Mouse (Mus musculus) spleen, adult 2 months (tissue): ENCODE measurements around the gene Gm20388. TPM values are rescaled to one million over a fixed set of nuclear protein-coding genes. Genes with fewer than 3 reads are reported as not detected.

Source experiments
- DNase-seq, 2 experiments: peaks; one replicate each; pipeline versions ENCODE4 v3.0.0 to v3.0.0-alpha.2; 2012 to 2021; ENCODE audit warnings: low spot score in 2 of 2, low read depth in 1 of 2
- H3K27ac ChIP-seq: fragments of 200-500 bp; 2 replicates; pipeline ENCODE4 v1.5.1; 2012; ENCODE audit warnings: low read length, inconsistent platforms; ENCODE audit not compliant: insufficient read depth
- H3K27me3 ChIP-seq: fragments of 200-500 bp; 2 replicates; pipeline ENCODE4 v1.6.1; 2012; ENCODE audit warnings: mild to moderate bottlenecking, moderate library complexity, low read length, inconsistent platforms; ENCODE audit not compliant: control insufficient read depth, insufficient read depth
- H3K36me3 ChIP-seq: fragments of 200-500 bp; 2 replicates; pipeline ENCODE4 v1.6.1; 2012; ENCODE audit warnings: mild to moderate bottlenecking, low read length, inconsistent platforms; ENCODE audit not compliant: control insufficient read depth, insufficient read depth
- H3K4me1 ChIP-seq: fragments of 200-500 bp; 2 replicates; pipeline ENCODE4 v1.6.1; 2011; ENCODE audit warnings: inconsistent platforms; ENCODE audit not compliant: control insufficient read depth, insufficient read depth, insufficient read length
- H3K4me3 ChIP-seq: fragments of 200-500 bp; 2 replicates; pipeline ENCODE4 v1.5.1; 2011; ENCODE audit warnings: mild to moderate bottlenecking, inconsistent platforms; ENCODE audit not compliant: insufficient read depth, insufficient read length; ENCODE audit errors: extremely low read depth
- CTCF ChIP-seq: fragments of 200-500 bp; IDR thresholded peaks from 2 replicates; pipeline ENCODE4 v1.5.1; 2011; ENCODE audit warnings: mild to moderate bottlenecking, inconsistent platforms; ENCODE audit not compliant: insufficient read depth, insufficient read length, insufficient replicate concordance; ENCODE audit errors: extremely low read depth
- POLR2A ChIP-seq: fragments of 200-500 bp; IDR thresholded peaks from 2 replicates; pipeline ENCODE4 v1.6.1; 2011; ENCODE audit warnings: low read depth, low read length, inconsistent platforms
- WGBS: fragments of 180-500 bp; shearing (Covaris S2); methylation state at CpG from one replicate; pipeline ENCODE4 v1.1.7; 2018; 5-methylcytosine and 5-hydroxymethylcytosine counted together
- polyA plus RNA-seq: library from polyadenylated mRNA; depleted of rRNA; stranded (reverse); fragments of >200 nt; gene quantifications from 2 replicates; pipeline ENCODE4 v1.2.3, GENCODE M21; 2012

The Gm20388 gene
- polyA plus RNA-seq, 1 experiment, result 26.1 TPM

- Histone ChIP-seq H3K27ac (no peak overlapping the region), H3K4me1 (no peaks in the 10 kb centered on the region), H3K36me3 (no peaks in the 10 kb centered on the region), H3K4me3 (no peak overlapping the region), H3K27me3 (peaks cover 3% of the 10 kb centered on the region; the same call in 1 of the 2 replicates)
- no peak for TF ChIP-seq POLR2A
- TF ChIP-seq CTCF, result no peak
- WGBS, result 41% methylated on average over 13 of the region's 13 CpGs
- no peak for DNase-seq
Observed at GRCm38 (mm10) chr8:120896203-120896602, 985.6 kb downstream of the Gm20388 start.

GRCm38 (mm10) chr8:120898008-120898407, 987.4 kb downstream of the Gm20388 start:
- H3K27me3 ChIP-seq, result peaks cover 3% of the 10 kb centered on the region; the same call in 1 of the 2 replicates
- H3K4me3 ChIP-seq, result no peak overlapping the region
- no peak overlapping the region for H3K27ac ChIP-seq
- H3K4me1 ChIP-seq, result no peaks in the 10 kb centered on the region
- DNase-seq, result no peak
- no peaks in the 10 kb centered on the region for H3K36me3 ChIP-seq
- WGBS, result 58% methylated on average over 4 of the region's 4 CpGs
- TF ChIP-seq CTCF (peak; percentile 41; the same call in 1 of the 2 replicates), POLR2A (no peak)

GRCm38 (mm10) chr8:120898828-120899407, 988.3 kb downstream of the Gm20388 start:
- Histone ChIP-seq H3K27me3 (0 out of 2 replicates have a peak, but pooled peaks cover 3% of the 10 kb centered on the region), H3K36me3 (no peaks in the 10 kb centered on the region), H3K4me3 (no peak overlapping the region), H3K27ac (no peak overlapping the region), H3K4me1 (no peaks in the 10 kb centered on the region)
- WGBS, result 50% methylated on average over 17 of the region's 17 CpGs
- TF ChIP-seq CTCF (no peak), POLR2A (no peak)
- DNase-seq, result no peak

- Histone ChIP-seq H3K27ac (no peak overlapping the region), H3K4me1 (no peaks in the 10 kb centered on the region), H3K4me3 (no peak overlapping the region), H3K27me3 (no peaks in the 10 kb centered on the region), H3K36me3 (no peaks in the 10 kb centered on the region)
- DNase-seq, result no peak
- TF ChIP-seq CTCF (no peak), POLR2A (no peak)
- 53% methylated on average over 11 of the region's 11 CpGs for WGBS
Observed at GRCm38 (mm10) chr8:120902346-120902745, 991.7 kb downstream of the Gm20388 start.

GRCm38 (mm10) chr8:120907671-120908070, 997.0 kb downstream of the Gm20388 start:
- H3K4me1 ChIP-seq, result no peaks in the 10 kb centered on the region
- H3K27ac ChIP-seq, result no peak overlapping the region
- no peak for TF ChIP-seq CTCF
- no peak for TF ChIP-seq POLR2A
- WGBS, result 47% methylated on average over 6 of the region's 6 CpGs
- no peak overlapping the region for H3K4me3 ChIP-seq
- H3K27me3 ChIP-seq, result no peaks in the 10 kb centered on the region
- H3K36me3 ChIP-seq, result no peaks in the 10 kb centered on the region
- no peak for DNase-seq

GRCm38 (mm10) chr8:120910936-120911335, 1000.3 kb downstream of the Gm20388 start:
- H3K27me3 ChIP-seq, result no peaks in the 10 kb centered on the region
- H3K27ac ChIP-seq, result no peak overlapping the region
- no peaks in the 10 kb centered on the region for H3K4me1 ChIP-seq
- WGBS, result 83% methylated on average over 2 of the region's 2 CpGs
- no peak for TF ChIP-seq POLR2A
- TF ChIP-seq CTCF, result no peak
- H3K4me3 ChIP-seq, result no peak overlapping the region
- DNase-seq, result no peak
- no peaks in the 10 kb centered on the region for H3K36me3 ChIP-seq

- TF ChIP-seq POLR2A (no peak), CTCF (no peak)
- no peak for DNase-seq
- 43% methylated on average over 6 of the region's 6 CpGs for WGBS
- H3K4me1 ChIP-seq, result no peaks in the 10 kb centered on the region
- no peak overlapping the region for H3K27ac ChIP-seq
- H3K27me3 ChIP-seq, result no peaks in the 10 kb centered on the region
- H3K36me3 ChIP-seq, result no peaks in the 10 kb centered on the region
- H3K4me3 ChIP-seq, result no peak overlapping the region
Observed at GRCm38 (mm10) chr8:120912463-120912862, 1001.8 kb downstream of the Gm20388 start.
